In the genomic region with DNA sequence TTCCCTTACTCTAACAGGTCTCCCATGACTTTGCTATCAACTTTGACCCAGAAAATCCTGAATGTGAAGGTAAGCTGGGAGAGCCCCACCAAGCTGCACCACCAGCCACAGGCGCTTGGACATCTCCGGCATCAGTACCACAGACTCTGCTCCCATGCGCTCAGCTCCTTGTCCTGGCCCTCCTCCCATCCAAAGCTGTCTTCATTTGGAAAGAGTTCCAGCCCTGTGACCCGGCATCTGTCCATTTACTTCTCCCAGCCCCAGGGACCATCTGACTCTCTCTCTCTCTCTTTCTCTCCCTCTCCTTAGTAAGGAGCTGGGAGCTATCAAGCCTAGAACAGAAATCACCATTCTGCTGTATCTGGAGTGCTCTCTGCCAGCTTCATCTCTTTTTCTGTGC, we compare ENCODE assay signal across 33 mouse cellular contexts. TPM values are rescaled to one million over a fixed set of nuclear protein-coding genes. Genes with fewer than 3 reads are reported as not detected.
"Had no signal": no experiment of that assay in that cellular context is flagged by ENCODE, and none has a peak within 500 bp of the region (broad histone marks: within the 10 kb centered on the region; RNA-seq: fewer than 3 reads in every experiment).

No protein-coding gene starts in this region.

- H3K27ac ChIP-seq: gastrocnemius, adult 2 months; heart, embryonic 10.5 days; hindbrain, embryonic 13.5 days; intestine, embryonic 15.5 days; left cerebral cortex, adult 2 months; limb, embryonic 13.5 days; limb, embryonic 15.5 days; liver, embryonic 12.5 days; liver, embryonic 14.5 days had no signal

- H3K9me3 ChIP-seq: heart, embryonic 10.5 days; heart, embryonic 12.5 days; hindbrain, embryonic 13.5 days; intestine, embryonic 15.5 days; limb, embryonic 13.5 days; limb, embryonic 15.5 days; liver, embryonic 12.5 days had no signal

- H3K36me3 ChIP-seq: heart, embryonic 10.5 days; heart, embryonic 12.5 days; hindbrain, embryonic 13.5 days; intestine, embryonic 15.5 days; limb, embryonic 13.5 days; limb, embryonic 15.5 days; liver, embryonic 12.5 days had no signal

- H3K4me2 ChIP-seq: heart, embryonic 12.5 days; hindbrain, embryonic 13.5 days; intestine, embryonic 15.5 days; limb, embryonic 13.5 days; limb, embryonic 15.5 days; liver, embryonic 12.5 days had no signal

- ATAC-seq: hindbrain, embryonic 16.5 days; inflammation-experienced regulatory T-cells, adult 6 months; intestine, embryonic 15.5 days; intestine, postnatal 0 days; liver, embryonic 12.5 days had no signal

- H3K9ac ChIP-seq: heart, embryonic 12.5 days; hindbrain, embryonic 13.5 days; intestine, embryonic 15.5 days; limb, embryonic 13.5 days; limb, embryonic 15.5 days; liver, embryonic 12.5 days; liver, embryonic 14.5 days had no signal

- DNase-seq: gastrocnemius, adult 2 months; gastrocnemius, postnatal 10 days; gastrocnemius, postnatal 25 days; heart, adult 18-20 months; heart, postnatal 10 days; heart, postnatal 4 days; kidney, adult 18-20 months; kidney, adult 8-10 months; kidney, postnatal 10 days; kidney, postnatal 25 days; kidney, postnatal 4 days had no signal

- H3K4me3 ChIP-seq: gastrocnemius, adult 2 months; heart, embryonic 10.5 days; heart, embryonic 12.5 days; hindbrain, embryonic 13.5 days; intestine, embryonic 15.5 days; left cerebral cortex, adult 2 months; limb, embryonic 13.5 days; limb, embryonic 15.5 days; liver, embryonic 12.5 days had no signal

RNA-seq across cellular contexts. Expression of a gene that starts 5.6 kb away (rescaled TPM):
- total RNA-seq: gastrocnemius, adult 2 months; gastrocnemius, postnatal 25 days; gastrocnemius, postnatal 4 days; granulocyte monocyte progenitor cell, adult 5-6 weeks; heart, adult 18-20 months; heart, postnatal 25 days; liver, adult 2 months had no signal
- polyA plus RNA-seq: inflammation-experienced regulatory T-cells, adult 6 months; limb, embryonic 11.5 days; liver, adult 2 months; liver, embryonic 12.5 days; liver, embryonic 16.5 days had no signal

RNA-seq across cellular contexts. Expression of a gene that starts 8.9 kb away (rescaled TPM):
- total RNA-seq: gastrocnemius, adult 2 months; gastrocnemius, postnatal 10 days; gastrocnemius, postnatal 25 days; gastrocnemius, postnatal 4 days; granulocyte monocyte progenitor cell, adult 5-6 weeks; heart, adult 18-20 months; heart, adult 8-10 months; heart, postnatal 10 days; heart, postnatal 4 days; liver, adult 2 months had no signal
- polyA plus RNA-seq: heart, embryonic 10.5 days; heart, embryonic 12.5 days; heart, embryonic 14.5 days; intestine, embryonic 15.5 days; intestine, postnatal 0 days; kidney, embryonic 14.5 days; kidney, embryonic 16.5 days; limb, embryonic 11.5 days; limb, embryonic 13.5 days; limb, embryonic 15.5 days; liver, adult 2 months; liver, embryonic 12.5 days; liver, embryonic 14.5 days; liver, embryonic 16.5 days had no signal

RNA-seq across cellular contexts. Expression of a gene that starts 25.4 kb away (rescaled TPM):
- total RNA-seq: granulocyte monocyte progenitor cell, adult 5-6 weeks had no signal
- polyA plus RNA-seq: inflammation-experienced regulatory T-cells, adult 6 months had no signal
